Mouse (Mus musculus) heart, postnatal 0 days (tissue): ENCODE data around the gene Rgs7. TPM values are rescaled to one million over a fixed set of nuclear protein-coding genes. Genes with fewer than 3 reads are reported as not detected.

Experiments used
- ATAC-seq: fragments of 200-750 bp; cut with Nextera tagmentation; 2 replicates; pipeline ENCODE4 v1.8.0; 2017; ENCODE audit warnings: low read depth, moderate number of reproducible peaks, moderate library complexity; ENCODE audit not compliant: insufficient read depth
- DNase-seq: peaks from one replicate; pipeline ENCODE4 v3.0.0-alpha.2; 2016; ENCODE audit warnings: low spot score
- H3K27ac ChIP-seq: fragments of 300-500 bp; sonication (generic); 2 replicates; pipeline ENCODE4 v1.5.1; 2014; ENCODE audit warnings: low read depth, mild to moderate bottlenecking
- H3K27me3 ChIP-seq: fragments of 300-500 bp; sonication (generic); 2 replicates; pipeline ENCODE4 v1.6.1; 2014; ENCODE audit warnings: low read length, mixed read lengths; ENCODE audit not compliant: control insufficient read depth, insufficient read depth
- H3K36me3 ChIP-seq: fragments of 300-500 bp; sonication (generic); replicated peaks from 2 replicates; pipeline ENCODE4 v1.6.1; 2014; ENCODE audit warnings: low read length, mixed read lengths; ENCODE audit not compliant: control insufficient read depth, insufficient read depth
- H3K4me1 ChIP-seq: fragments of 300-500 bp; sonication (generic); 2 replicates; pipeline ENCODE4 v1.6.1; 2014; ENCODE audit warnings: antibody characterized with exemption; ENCODE audit not compliant: control insufficient read depth, insufficient read depth
- H3K4me2 ChIP-seq: fragments of 300-500 bp; sonication (generic); 2 replicates; pipeline ENCODE4 v1.6.1; 2014; ENCODE audit warnings: low read depth, mild to moderate bottlenecking, low read length, moderate library complexity
- H3K4me3 ChIP-seq: fragments of 300-500 bp; sonication (generic); 2 replicates; pipeline ENCODE4 v1.5.1; 2014; ENCODE audit warnings: low read depth, low read length
- H3K9ac ChIP-seq: fragments of 300-500 bp; sonication (generic); replicated peaks from 2 replicates; pipeline ENCODE4 v1.6.1; 2014; ENCODE audit warnings: low read depth, low read length, mixed read lengths
- H3K9me3 ChIP-seq: fragments of 300-500 bp; sonication (generic); replicated peaks from 2 replicates; pipeline ENCODE4 v1.6.1; 2016; ENCODE audit warnings: low read length; ENCODE audit not compliant: control insufficient read depth
- CTCF ChIP-seq: IDR thresholded peaks from 2 replicates; pipeline ENCODE4 v1.5.1; 2016; ENCODE audit warnings: antibody characterized with exemption, control low read depth, low read depth
- EP300 ChIP-seq: IDR thresholded peaks from 2 replicates; pipeline ENCODE4 v1.6.1; 2016; ENCODE audit warnings: antibody characterized with exemption, low read depth
- WGBS: fragments of 180-500 bp; shearing (Covaris S2); extraction: QIAGEN DNeasy Blood & Tissue Kit; methylation state at CpG from one replicate; pipeline ENCODE4 v1.1.7; 2014; 5-methylcytosine and 5-hydroxymethylcytosine counted together
- polyA plus RNA-seq: library from polyadenylated mRNA; unstranded; fragments of >200 nt; fragmentation: Nextera tagmentation; extraction: Ambion mirVana; gene quantifications from 2 replicates; pipeline ENCODE4 v1.2.1, GENCODE M21; 2015
- total RNA-seq: library from RNA; depleted of rRNA; stranded (reverse); fragments of >200 nt; gene quantifications from 2 replicates; pipeline ENCODE4 v1.2.3, GENCODE M21; 2014; ENCODE audit warnings: low replicate concordance

Rgs7 gene
- total and polyA plus RNA-seq, 2 experiments from 2014 or later, result 0.34 to 0.55 TPM

GRCm38 (mm10) chr1:175039567-175039966, 452.7 kb downstream of the Rgs7 start:
- ATAC-seq (no peak), DNase-seq (no peak)
- WGBS, result 50% methylated on average over 6 of the region's 6 CpGs

DNA sequence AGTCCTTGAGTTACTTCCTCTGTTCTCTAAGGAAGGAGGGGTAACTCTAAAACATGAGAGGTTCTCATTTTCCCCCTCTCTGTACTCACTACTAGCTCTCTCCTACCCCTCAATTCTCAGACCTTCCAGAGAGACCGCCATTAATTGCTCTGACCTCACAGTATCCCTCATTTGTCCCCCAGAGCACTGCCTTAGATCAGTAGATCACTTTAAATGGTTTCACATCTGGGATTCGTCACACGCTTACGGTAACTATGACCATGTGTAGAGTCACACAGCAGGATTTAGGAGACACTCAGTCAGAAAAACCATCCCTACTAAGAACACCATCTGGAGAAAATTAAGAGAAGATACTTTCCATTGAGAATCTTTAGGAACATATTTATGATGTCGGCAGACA, 456.8 kb downstream of the Rgs7 start:
- no peak overlapping the region for H3K4me2 ChIP-seq
- H3K9me3 ChIP-seq, result no peaks in the 10 kb centered on the region
- 83% methylated on average over 5 of the region's 5 CpGs for WGBS
- H3K9ac ChIP-seq, result no peak overlapping the region
- no peak overlapping the region for H3K27ac ChIP-seq
- H3K27me3 ChIP-seq, result no peaks in the 10 kb centered on the region
- ATAC-seq (no peak), DNase-seq (no peak)
- no peaks in the 10 kb centered on the region for H3K4me1 ChIP-seq
- no peak for TF ChIP-seq EP300
- TF ChIP-seq CTCF, result no peak
- no peak overlapping the region for H3K4me3 ChIP-seq
- no peaks in the 10 kb centered on the region for H3K36me3 ChIP-seq

More at GRCm38 (mm10) chr1:175039567-175039966, 452.7 kb downstream of the Rgs7 start:
- Histone ChIP-seq H3K4me2 (no peak overlapping the region), H3K27ac (no peak overlapping the region), H3K9me3 (no peaks in the 10 kb centered on the region), H3K4me1 (no peaks in the 10 kb centered on the region), H3K36me3 (no peaks in the 10 kb centered on the region), H3K27me3 (no peaks in the 10 kb centered on the region), H3K4me3 (no peak overlapping the region), H3K9ac (no peak overlapping the region)
- TF ChIP-seq CTCF (no peak), EP300 (no peak)

DNA sequence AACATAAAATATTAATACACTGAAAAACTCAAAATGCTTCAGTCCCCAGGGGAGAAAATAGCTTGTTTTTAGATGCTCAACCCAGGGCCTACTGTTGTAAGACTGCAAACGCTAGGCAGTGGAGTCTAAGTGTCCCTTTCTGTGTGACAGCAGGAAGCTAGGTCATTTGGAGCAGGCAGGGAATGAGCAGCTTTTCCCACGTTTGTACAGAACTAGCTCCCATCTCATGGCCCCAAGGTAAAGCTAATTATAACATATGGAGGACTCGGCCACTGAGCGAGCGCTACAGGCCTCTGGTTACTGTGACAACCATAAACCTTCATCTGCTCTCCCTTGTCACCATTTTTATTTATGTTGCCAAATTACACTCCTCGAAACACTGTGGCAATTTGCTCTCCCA, 460.3 kb downstream of the Rgs7 start:
- Histone ChIP-seq H3K4me3 (no peak overlapping the region), H3K27me3 (no peaks in the 10 kb centered on the region), H3K4me1 (no peaks in the 10 kb centered on the region), H3K36me3 (no peaks in the 10 kb centered on the region), H3K4me2 (no peak overlapping the region), H3K27ac (no peak overlapping the region), H3K9ac (no peak overlapping the region), H3K9me3 (no peaks in the 10 kb centered on the region)
- no peak for DNase-seq
- no peak for ATAC-seq
- WGBS, result 49% methylated on average over 6 of the region's 6 CpGs
- TF ChIP-seq CTCF, result no peak
- no peak for TF ChIP-seq EP300

DNA sequence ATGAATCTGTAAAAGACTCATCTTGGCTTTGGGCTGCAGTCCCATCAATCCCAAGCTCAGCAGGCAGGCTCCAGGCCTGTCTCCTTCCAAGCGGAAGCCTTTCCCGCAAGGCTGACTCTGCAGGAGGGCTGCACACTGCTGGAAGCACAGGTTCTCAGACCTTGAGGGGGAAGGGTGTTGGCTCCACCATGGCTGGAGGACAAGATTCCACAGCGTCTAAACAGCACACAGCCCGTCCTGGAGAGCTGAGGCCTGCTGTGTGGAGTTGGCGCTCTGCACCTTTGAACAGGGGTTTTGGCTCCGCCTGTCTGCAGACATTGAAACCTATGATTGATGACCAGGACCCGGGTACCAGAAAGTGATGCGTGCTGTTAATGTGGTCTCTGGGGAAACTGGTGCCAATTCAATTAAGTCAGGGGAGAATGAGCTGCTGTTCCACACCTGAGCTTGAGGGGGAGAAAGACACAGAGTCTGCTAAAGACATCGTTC, 463.5 kb downstream of the Rgs7 start:
- WGBS, result 20% methylated on average over 9 of the region's 9 CpGs
- no peak overlapping the region for H3K4me3 ChIP-seq
- H3K4me2 ChIP-seq, result no peak overlapping the region
- no peak overlapping the region for H3K9ac ChIP-seq
- TF ChIP-seq CTCF, result no peak
- no peak for TF ChIP-seq EP300
- H3K27me3 ChIP-seq, result no peaks in the 10 kb centered on the region
- no peak for DNase-seq
- no peaks in the 10 kb centered on the region for H3K36me3 ChIP-seq
- H3K27ac ChIP-seq, result no peak overlapping the region
- no peak for ATAC-seq
- no peaks in the 10 kb centered on the region for H3K4me1 ChIP-seq
- no peaks in the 10 kb centered on the region for H3K9me3 ChIP-seq

- no peak for ATAC-seq
- no peak overlapping the region for H3K27ac ChIP-seq
Observed at GRCm38 (mm10) chr1:175028267-175028666, 464.0 kb downstream of the Rgs7 start.

GRCm38 (mm10) chr1:175025781-175026309, 466.5 kb downstream of the Rgs7 start:
- ATAC-seq, result no peak
- TF ChIP-seq EP300 (no peak), CTCF (no peak)
- WGBS, result 39% methylated on average over 7 of the region's 7 CpGs

More at GRCm38 (mm10) chr1:175028267-175028666, 464.0 kb downstream of the Rgs7 start:
- WGBS, result 19% methylated on average over 4 of the region's 4 CpGs
- Histone ChIP-seq H3K9me3 (no peaks in the 10 kb centered on the region), H3K4me2 (no peak overlapping the region), H3K4me3 (no peak overlapping the region), H3K36me3 (no peaks in the 10 kb centered on the region), H3K27me3 (no peaks in the 10 kb centered on the region), H3K9ac (no peak overlapping the region), H3K4me1 (no peaks in the 10 kb centered on the region)
- no peak for DNase-seq
- TF ChIP-seq CTCF (no peak), EP300 (no peak)

More at GRCm38 (mm10) chr1:175025781-175026309, 466.5 kb downstream of the Rgs7 start:
- Histone ChIP-seq H3K9me3 (no peaks in the 10 kb centered on the region), H3K4me1 (no peaks in the 10 kb centered on the region), H3K36me3 (no peaks in the 10 kb centered on the region), H3K9ac (no peak overlapping the region), H3K4me3 (no peak overlapping the region), H3K4me2 (no peak overlapping the region), H3K27ac (no peak overlapping the region), H3K27me3 (no peaks in the 10 kb centered on the region)
- DNase-seq, result no peak
